Mouse (Mus musculus) lung, postnatal 0 days (tissue): ENCODE data around the gene Fnbp1. TPM values are rescaled to one million over a fixed set of nuclear protein-coding genes. Genes with fewer than 3 reads are reported as not detected.

Experiments
- ATAC-seq: fragments of 200-750 bp; cut with Nextera tagmentation; 2 replicates; pipeline ENCODE4 v1.8.0; 2017; ENCODE audit warnings: moderate library complexity
- DNase-seq: peaks from one replicate; pipeline ENCODE4 v3.0.0-alpha.2; 2016; ENCODE audit warnings: low spot score
- H3K27ac ChIP-seq: fragments of 300-500 bp; sonication (generic); 2 replicates; pipeline ENCODE4 v1.5.1; 2014; ENCODE audit warnings: antibody characterized with exemption, mild to moderate bottlenecking, low read length, mixed read lengths
- H3K27me3 ChIP-seq: fragments of 300-500 bp; sonication (generic); replicated peaks from 2 replicates; pipeline ENCODE4 v1.6.1; 2014; ENCODE audit warnings: low read length, mixed read lengths; ENCODE audit not compliant: insufficient read depth
- H3K36me3 ChIP-seq: fragments of 300-500 bp; sonication (generic); 2 replicates; pipeline ENCODE4 v1.6.1; 2014; ENCODE audit warnings: low read length, mixed read lengths; ENCODE audit not compliant: insufficient read depth
- H3K4me1 ChIP-seq: fragments of 300-500 bp; sonication (generic); 2 replicates; pipeline ENCODE4 v1.6.1; 2014; ENCODE audit warnings: antibody characterized with exemption, low read depth, low read length, mixed read lengths; ENCODE audit not compliant: insufficient read depth
- H3K4me2 ChIP-seq: fragments of 300-500 bp; sonication (generic); replicated peaks from 2 replicates; pipeline ENCODE4 v1.6.1; 2014; ENCODE audit warnings: low read depth, mild to moderate bottlenecking, low read length, moderate library complexity, mixed read lengths
- H3K4me3 ChIP-seq: fragments of 300-500 bp; sonication (generic); 2 replicates; pipeline ENCODE4 v1.5.1; 2014; ENCODE audit warnings: low read depth, low read length
- H3K9ac ChIP-seq: fragments of 300-500 bp; sonication (generic); replicated peaks from 2 replicates; pipeline ENCODE4 v1.6.1; 2014; ENCODE audit warnings: low read depth, mild to moderate bottlenecking
- H3K9me3 ChIP-seq: fragments of 300-500 bp; sonication (generic); 2 replicates; pipeline ENCODE4 v1.6.1; 2016; ENCODE audit warnings: low read length, mixed read lengths
- CTCF ChIP-seq: IDR thresholded peaks from 2 replicates; pipeline ENCODE4 v1.5.1; 2016; ENCODE audit warnings: antibody characterized with exemption, mild to moderate bottlenecking
- EP300 ChIP-seq: IDR thresholded peaks from 2 replicates; pipeline ENCODE4 v1.6.1; 2016; ENCODE audit warnings: antibody characterized with exemption, mild to moderate bottlenecking, control low read depth
- WGBS: fragments of 180-500 bp; shearing (Covaris S2); extraction: QIAGEN DNeasy Blood & Tissue Kit; methylation state at CpG from one replicate; pipeline ENCODE4 v1.1.7; 2014; 5-methylcytosine and 5-hydroxymethylcytosine counted together
- polyA plus RNA-seq: library from polyadenylated mRNA; unstranded; fragments of >200 nt; fragmentation: Nextera tagmentation; extraction: Ambion mirVana; gene quantifications from 2 replicates; pipeline ENCODE4 v1.2.1, GENCODE M21; 2015

Gene Fnbp1
- polyA plus RNA-seq, 1 experiment from 2014 or later, result 7.2 TPM

- no peak overlapping the region for H3K9ac ChIP-seq
- no peak for ATAC-seq
These were observed 55.3 kb downstream of the Fnbp1 start for GRCm38 (mm10) chr2:31086543-31086942.

GRCm38 (mm10) chr2:31084169-31084850 is 57.5 kb downstream of the Fnbp1 start:
- WGBS, result 95% methylated on average over 9 of the region's 9 CpGs

More at GRCm38 (mm10) chr2:31086543-31086942, 55.3 kb downstream of the Fnbp1 start:
- Histone ChIP-seq H3K4me1 (peaks cover 6% of the 10 kb centered on the region; the same call in 1 of the 2 replicates), H3K27ac (no peak overlapping the region), H3K27me3 (no peaks in the 10 kb centered on the region), H3K4me3 (no peak overlapping the region), H3K4me2 (no peak overlapping the region), H3K36me3 (peaks cover 8% of the 10 kb centered on the region; the same call in 1 of the 2 replicates), H3K9me3 (no peaks in the 10 kb centered on the region)
- no peak for TF ChIP-seq EP300
- TF ChIP-seq CTCF, result no peak
- no peak for DNase-seq

DNA sequence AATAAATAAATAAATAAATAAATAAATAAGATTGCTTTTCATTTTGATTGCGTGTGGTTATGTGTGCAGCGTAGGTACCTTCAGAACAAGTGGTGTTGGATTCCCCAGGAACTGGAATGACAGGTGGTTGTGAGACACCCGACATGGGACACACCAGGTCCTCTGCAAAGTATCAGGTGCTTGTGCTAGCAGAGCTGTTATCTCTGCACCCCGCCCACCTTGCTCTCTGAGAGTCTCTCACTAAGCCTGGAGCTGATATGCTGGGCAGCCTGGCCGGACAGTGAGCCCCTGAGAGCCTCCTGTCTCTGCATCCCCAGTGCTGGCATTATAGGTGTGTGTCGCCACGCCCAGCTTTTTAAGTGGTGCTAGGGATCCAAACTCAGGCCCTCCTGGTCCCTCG is 58.4 kb downstream of the Fnbp1 start:
- Histone ChIP-seq H3K27me3 (no peaks in the 10 kb centered on the region), H3K9ac (no peak overlapping the region), H3K4me2 (no peak overlapping the region), H3K4me3 (no peak overlapping the region), H3K4me1 (peaks cover 6% of the 10 kb centered on the region; the same call in 1 of the 2 replicates), H3K9me3 (no peaks in the 10 kb centered on the region), H3K36me3 (peaks cover 8% of the 10 kb centered on the region; the same call in 1 of the 2 replicates), H3K27ac (no peak overlapping the region)
- ATAC-seq, result no peak
- TF ChIP-seq CTCF, result no peak
- no peak for TF ChIP-seq EP300
- 93% methylated on average over 8 of the region's 8 CpGs for WGBS
- DNase-seq, result no peak

More at GRCm38 (mm10) chr2:31084169-31084850, 57.5 kb downstream of the Fnbp1 start:
- ATAC-seq (no peak), DNase-seq (no peak)
- Histone ChIP-seq H3K27ac (no peak overlapping the region), H3K27me3 (no peaks in the 10 kb centered on the region), H3K4me2 (no peak overlapping the region), H3K9me3 (no peaks in the 10 kb centered on the region), H3K4me3 (no peak overlapping the region), H3K9ac (no peak overlapping the region), H3K4me1 (peaks cover 6% of the 10 kb centered on the region; the same call in 1 of the 2 replicates), H3K36me3 (peaks cover 8% of the 10 kb centered on the region; the same call in 1 of the 2 replicates)
- no peak for TF ChIP-seq CTCF
- TF ChIP-seq EP300, result no peak

GRCm38 (mm10) chr2:31082639-31083038 is 59.2 kb downstream of the Fnbp1 start:
- H3K4me1 ChIP-seq, result peaks cover 6% of the 10 kb centered on the region; the same call in 1 of the 2 replicates
- peak; percentile 25; the same call in 1 of the 2 replicates for ATAC-seq
- DNase-seq, result peak; percentile 40
- H3K27me3 ChIP-seq, result no peaks in the 10 kb centered on the region
- H3K9me3 ChIP-seq, result no peaks in the 10 kb centered on the region
- H3K9ac ChIP-seq, result no peak overlapping the region
- WGBS, result 80% methylated on average over 17 of the region's 17 CpGs
- H3K27ac ChIP-seq, result no peak overlapping the region
- no peak overlapping the region for H3K4me3 ChIP-seq
- TF ChIP-seq EP300 (no peak), CTCF (no peak)
- no peak overlapping the region for H3K4me2 ChIP-seq
- H3K36me3 ChIP-seq, result peaks cover 8% of the 10 kb centered on the region; the same call in 1 of the 2 replicates

DNA sequence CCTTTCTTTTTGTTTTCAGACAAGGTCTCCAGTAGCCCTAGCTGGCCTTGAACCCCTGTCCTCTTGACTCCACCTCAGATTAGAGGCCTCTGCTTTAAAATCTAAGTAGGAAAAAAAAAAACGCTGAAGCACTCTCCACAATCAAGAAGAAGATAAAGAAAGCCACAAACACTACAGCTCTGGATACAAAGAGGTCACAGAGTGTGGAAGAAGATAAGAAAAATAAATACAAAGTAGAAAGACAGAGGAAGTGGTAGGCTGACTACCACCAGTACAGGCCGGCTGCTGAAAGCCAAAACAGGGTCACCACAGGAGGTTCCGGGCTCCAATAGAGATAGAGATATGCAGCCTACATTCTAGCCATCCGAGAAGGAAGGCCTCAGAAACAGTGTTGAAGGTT is 60.5 kb downstream of the Fnbp1 start:
- peaks cover 8% of the 10 kb centered on the region; the same call in 1 of the 2 replicates for H3K36me3 ChIP-seq
- no peak overlapping the region for H3K9ac ChIP-seq
- H3K27me3 ChIP-seq, result no peaks in the 10 kb centered on the region
- H3K4me3 ChIP-seq, result no peak overlapping the region
- H3K4me1 ChIP-seq, result no peaks in the 10 kb centered on the region; the same call in 1 of the 2 replicates
- no peak for ATAC-seq
- H3K9me3 ChIP-seq, result no peaks in the 10 kb centered on the region
- H3K27ac ChIP-seq, result no peak overlapping the region
- H3K4me2 ChIP-seq, result no peak overlapping the region
- DNase-seq, result no peak
- TF ChIP-seq EP300 (no peak), CTCF (no peak)
- WGBS, result 26% methylated on average over 4 of the region's 4 CpGs

DNA sequence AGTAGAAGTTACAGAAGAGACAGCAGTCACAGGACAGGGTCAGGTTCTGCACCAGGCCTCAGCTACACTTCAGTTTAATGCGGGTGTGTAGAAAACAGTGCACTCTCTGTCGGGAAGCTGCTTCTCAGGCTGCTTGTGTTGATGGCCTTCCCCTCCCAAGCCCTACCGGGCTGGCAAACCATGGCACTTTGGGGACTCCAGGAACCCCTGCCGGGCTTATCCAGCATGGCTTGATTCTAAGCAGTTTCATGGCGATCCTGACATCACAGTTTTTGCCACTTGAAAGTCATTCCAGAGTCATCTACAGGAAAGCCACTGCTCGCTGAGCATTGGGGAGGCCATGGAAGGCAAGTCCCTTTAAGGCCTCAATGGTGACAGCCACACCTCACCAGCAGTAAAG is 62.7 kb downstream of the Fnbp1 start:
- Histone ChIP-seq H3K9me3 (no peaks in the 10 kb centered on the region), H3K36me3 (peaks cover 5% of the 10 kb centered on the region; the same call in 1 of the 2 replicates), H3K27ac (no peak overlapping the region), H3K9ac (no peak overlapping the region), H3K4me1 (no peaks in the 10 kb centered on the region), H3K4me2 (no peak overlapping the region), H3K27me3 (no peaks in the 10 kb centered on the region), H3K4me3 (no peak overlapping the region)
- WGBS, result 91% methylated on average over 6 of the region's 6 CpGs
- no peak for DNase-seq
- no peak for TF ChIP-seq EP300
- no peak for TF ChIP-seq CTCF
- ATAC-seq, result no peak
